Mouse (Mus musculus) liver, embryonic 14.5 days (tissue): Measurements from ENCODE around the gene Tvp23b. TPM values are rescaled to one million over a fixed set of nuclear protein-coding genes. Genes with fewer than 3 reads are reported as not detected.

Experiments
- ATAC-seq: fragments of 200-750 bp; cut with Nextera tagmentation; 2 replicates; pipeline ENCODE4 v1.8.0; 2017; ENCODE audit warnings: moderate number of reproducible peaks, mild to moderate bottlenecking, moderate library complexity; ENCODE audit not compliant: insufficient read depth
- DNase-seq, 3 experiments: peaks; one replicate each; pipeline ENCODE4 v3.0.0-alpha.2; 2012 to 2013; ENCODE audit warnings: low read depth in 3 of 3, low spot score in 3 of 3
- H3K27ac ChIP-seq: fragments of 300-500 bp; sonication (generic); 2 replicates; pipeline ENCODE4 v1.5.1; 2014; ENCODE audit warnings: moderate library complexity, mild to moderate bottlenecking, control low read depth, inconsistent platforms
- H3K27me3 ChIP-seq: fragments of 300-500 bp; sonication (generic); 2 replicates; pipeline ENCODE4 v1.6.1; 2014; ENCODE audit warnings: mild to moderate bottlenecking, low read length, moderate library complexity; ENCODE audit not compliant: control insufficient read depth, insufficient read depth
- H3K36me3 ChIP-seq: fragments of 300-500 bp; sonication (generic); replicated peaks from 2 replicates; pipeline ENCODE4 v1.6.1; 2014; ENCODE audit warnings: low read depth; ENCODE audit not compliant: control insufficient read depth, insufficient read depth
- H3K4me1 ChIP-seq, 2 experiments: fragments of 200-500 bp in 1 of 2; fragments of 300-500 bp in 1 of 2; sonication (generic) in 1 of 2; replicated peaks; 2 replicates each; pipeline ENCODE4 v1.6.1; 2012 to 2014; ENCODE audit warnings: antibody characterized with exemption in 1 of 2, inconsistent platforms in 1 of 2, low read length in 1 of 2; ENCODE audit not compliant: control insufficient read depth in 2 of 2, insufficient read depth in 2 of 2
- H3K4me2 ChIP-seq: fragments of 300-500 bp; sonication (generic); 2 replicates; pipeline ENCODE4 v1.6.1; 2014; ENCODE audit warnings: low read depth, mild to moderate bottlenecking, control low read depth, moderate library complexity
- H3K4me3 ChIP-seq, 2 experiments: fragments of 200-500 bp in 1 of 2; fragments of 300-500 bp in 1 of 2; sonication (generic) in 1 of 2; 2 replicates each; pipeline ENCODE4 v1.5.1; 2012 to 2014; ENCODE audit warnings: low read depth in 2 of 2, low read length in 2 of 2, mild to moderate bottlenecking in 2 of 2, control low read depth in 1 of 2, inconsistent platforms in 1 of 2, moderate library complexity in 1 of 2; ENCODE audit not compliant: insufficient read depth in 1 of 2
- H3K9ac ChIP-seq: fragments of 300-500 bp; sonication (generic); replicated peaks from 2 replicates; pipeline ENCODE4 v1.6.1; 2014; ENCODE audit warnings: mild to moderate bottlenecking, control low read depth, moderate library complexity
- H3K9me3 ChIP-seq: fragments of 300-500 bp; sonication (generic); 2 replicates; pipeline ENCODE4 v1.6.1; 2016; ENCODE audit warnings: low read length, mixed read lengths; ENCODE audit not compliant: control insufficient read depth
- CTCF ChIP-seq: IDR thresholded peaks from 2 replicates; pipeline ENCODE4 v1.5.1; 2016; ENCODE audit warnings: antibody characterized with exemption, low read depth, control low read depth
- EP300 ChIP-seq: IDR thresholded peaks from 2 replicates; pipeline ENCODE4 v1.6.1; 2016; ENCODE audit warnings: antibody characterized with exemption, low read depth
- WGBS: fragments of 180-500 bp; shearing (Covaris S2); extraction: QIAGEN DNeasy Blood & Tissue Kit; methylation state at CpG from one replicate; pipeline ENCODE4 v1.1.7; 2014; ENCODE audit not compliant: insufficient replicate concordance; 5-methylcytosine and 5-hydroxymethylcytosine counted together
- polyA plus RNA-seq, 2 experiments: library from polyadenylated mRNA; depleted of rRNA in 1 of 2; stranded (reverse) in 1 of 2; unstranded in 1 of 2; fragments of >200 nt; fragmentation: Nextera tagmentation in 1 of 2; extraction: Ambion mirVana in 1 of 2; gene quantifications; 2 replicates each; pipeline versions ENCODE4 v1.2.1 to v1.2.3; 2012 to 2014

Tvp23b gene
- polyA plus RNA-seq, 2 experiments: 12.9 to 25.3 TPM

DNA sequence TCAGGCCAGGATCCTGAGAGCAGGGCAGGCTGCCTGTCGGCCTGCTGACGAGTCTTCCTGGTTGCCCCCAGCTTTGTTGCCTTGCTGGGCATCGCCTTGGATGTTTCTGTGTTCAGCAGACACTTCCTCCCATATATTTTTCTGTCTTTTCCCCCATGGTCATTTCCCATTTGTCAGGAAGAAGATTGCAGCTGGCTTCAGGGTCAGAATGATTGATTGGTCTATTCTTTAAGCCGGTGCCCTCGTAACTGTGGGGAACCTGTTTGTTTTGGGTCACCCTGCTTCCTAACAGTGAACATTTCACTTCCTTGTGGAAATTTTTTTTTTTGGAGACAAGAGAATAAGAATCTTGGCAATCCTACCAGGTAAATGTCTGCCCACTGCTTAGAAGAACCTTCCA, 6.1 kb downstream of the Tvp23b start:
- Histone ChIP-seq H3K9me3 (no peaks in the 10 kb centered on the region), H3K4me3 (no peak overlapping the region), H3K36me3 (peaks cover 4% of the 10 kb centered on the region; the same call in 1 of the 2 replicates), H3K27ac (no peak overlapping the region), H3K4me1 (peaks cover 0 to 3% of the 10 kb centered on the region in 2 experiments; a peak in 2 of 4 replicates), H3K4me2 (no peak overlapping the region), H3K9ac (no peak overlapping the region), H3K27me3 (no peaks in the 10 kb centered on the region)
- WGBS: 76% methylated on average over 5 of the region's 5 CpGs
- no peak for ATAC-seq
- TF ChIP-seq CTCF (no peak), EP300 (no peak)
- no peak for DNase-seq

DNA sequence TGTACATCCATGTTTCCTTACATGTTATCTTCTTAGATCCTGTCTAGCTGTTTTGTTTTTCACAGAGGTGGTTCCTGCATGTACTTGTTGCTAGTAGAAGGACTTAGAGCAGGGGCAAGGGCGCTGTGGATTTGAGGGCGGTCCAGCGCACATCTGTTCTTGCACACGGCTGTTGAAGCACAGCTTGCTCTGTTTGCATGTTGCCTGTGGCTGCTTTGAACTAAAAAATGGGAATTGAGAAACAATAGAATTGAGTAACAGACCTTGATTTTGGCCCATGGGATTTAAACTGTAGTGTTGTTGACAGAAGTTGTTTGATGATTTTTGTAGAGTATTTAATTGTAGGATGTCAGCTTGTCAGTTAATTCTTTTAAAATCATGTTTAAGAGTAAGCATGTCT, 11.5 kb downstream of the Tvp23b start:
- Histone ChIP-seq H3K27me3 (no peaks in the 10 kb centered on the region), H3K4me2 (no peak overlapping the region), H3K9me3 (no peaks in the 10 kb centered on the region), H3K4me1 (no peaks in the 10 kb centered on the region), H3K9ac (no peak overlapping the region), H3K36me3 (peaks cover 6% of the 10 kb centered on the region), H3K27ac (no peak overlapping the region), H3K4me3 (no peak overlapping the region)
- DNase-seq (no peak), ATAC-seq (no peak)
- WGBS: 82% methylated on average over 4 of the region's 4 CpGs
- TF ChIP-seq CTCF (no peak), EP300 (no peak)

DNA sequence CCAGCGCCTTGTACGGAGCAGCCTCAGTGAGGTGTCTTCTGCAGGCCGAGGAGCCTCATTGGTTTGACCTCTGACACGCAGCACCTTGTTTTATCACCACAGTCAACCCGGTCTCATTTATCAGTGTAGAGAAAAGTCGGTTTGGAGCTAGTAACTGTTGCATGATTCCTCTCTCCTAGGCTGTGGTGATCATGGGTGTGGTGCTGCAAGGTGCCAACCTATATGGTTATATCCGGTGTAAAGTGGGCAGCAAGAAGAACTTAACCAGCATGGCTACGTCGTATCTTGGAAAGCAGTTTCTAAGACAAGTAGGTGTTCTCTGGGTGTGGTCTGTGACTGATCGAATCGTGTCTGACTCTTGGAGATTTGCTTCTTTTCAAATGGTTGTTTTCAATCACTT, 12.5 kb downstream of the Tvp23b start:
- Histone ChIP-seq H3K4me3 (no peak overlapping the region), H3K9me3 (no peaks in the 10 kb centered on the region), H3K27ac (no peak overlapping the region), H3K4me2 (no peak overlapping the region), H3K9ac (no peak overlapping the region), H3K27me3 (no peaks in the 10 kb centered on the region), H3K36me3 (peaks cover 2% of the 10 kb centered on the region), H3K4me1 (no peaks in the 10 kb centered on the region)
- TF ChIP-seq EP300: no peak
- TF ChIP-seq CTCF: no peak
- ATAC-seq (no peak), DNase-seq (no peak)
- WGBS: 72% methylated on average over 11 of the region's 11 CpGs

DNA sequence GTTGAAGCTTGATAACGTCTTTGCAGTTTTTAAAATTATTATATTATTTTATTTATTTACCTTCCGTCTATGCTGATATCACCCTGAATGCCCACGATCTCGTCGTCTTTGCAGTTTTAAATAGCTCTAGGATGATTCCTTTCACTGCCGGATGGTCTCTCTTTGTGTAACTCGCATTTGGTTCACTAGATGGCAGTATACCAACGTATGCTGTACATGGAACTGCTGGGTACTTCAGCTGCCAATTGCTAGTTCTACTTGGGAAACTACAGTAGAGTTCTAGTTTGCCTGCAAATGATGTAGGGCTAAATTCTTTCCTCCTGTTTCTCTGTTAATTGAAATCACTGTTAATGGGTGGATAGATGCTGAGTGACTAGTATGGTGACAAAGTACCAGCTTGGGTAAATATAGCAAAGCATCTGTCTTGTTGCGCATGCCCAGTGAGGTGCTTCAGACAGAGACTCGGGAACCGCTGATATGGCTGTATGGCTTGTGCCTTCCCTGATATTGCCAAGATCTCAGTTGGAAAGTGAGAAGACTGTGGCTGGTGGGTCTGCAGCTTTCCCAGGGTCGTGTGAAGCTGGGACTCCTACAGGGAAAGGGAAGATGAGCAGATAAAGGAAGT, 22.6 kb downstream of the Tvp23b start:
- Histone ChIP-seq H3K9ac (no peak overlapping the region), H3K36me3 (no peaks in the 10 kb centered on the region), H3K4me1 (no peaks in the 10 kb centered on the region), H3K9me3 (no peaks in the 10 kb centered on the region), H3K4me3 (no peak overlapping the region), H3K27ac (no peak overlapping the region), H3K27me3 (no peaks in the 10 kb centered on the region), H3K4me2 (no peak overlapping the region)
- WGBS: 28% methylated on average over 12 of the region's 12 CpGs
- DNase-seq (peak in 2 of 3 experiments; percentile 25 to 26), ATAC-seq (no peak)
- TF ChIP-seq EP300 (no peak), CTCF (peak; percentile 69)

DNA sequence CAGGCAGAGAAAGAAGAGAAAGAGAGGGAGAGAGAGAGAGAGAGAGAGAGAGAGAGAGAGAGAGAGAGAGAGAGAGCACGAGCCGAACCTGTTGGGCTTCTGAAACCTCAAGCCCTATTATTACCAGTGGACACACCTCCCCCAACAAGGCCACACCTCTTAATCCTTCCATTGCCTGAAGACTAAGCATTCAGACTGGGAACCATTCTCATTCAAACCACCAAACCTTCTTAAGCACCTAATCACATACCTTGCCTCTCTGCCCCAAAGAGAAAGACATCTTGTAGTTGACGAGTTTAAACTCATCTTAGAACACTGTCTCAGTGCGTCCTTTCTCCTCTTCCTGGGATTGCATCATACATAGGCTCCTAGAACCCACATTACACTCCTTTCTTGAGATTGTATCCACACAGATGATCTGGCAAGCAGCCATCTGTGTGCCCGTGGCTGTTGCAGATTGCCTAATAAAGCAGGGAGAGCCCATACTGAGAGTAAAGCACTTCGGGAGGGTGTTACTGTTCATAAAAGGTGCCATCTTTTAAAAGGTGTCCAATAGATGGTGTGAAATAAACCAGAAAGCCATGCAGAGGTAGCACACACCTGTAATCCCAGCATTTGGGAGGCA, 24.7 kb downstream of the Tvp23b start:
- Histone ChIP-seq H3K4me2 (no peak overlapping the region), H3K36me3 (no peaks in the 10 kb centered on the region), H3K4me3 (no peak overlapping the region), H3K9ac (no peak overlapping the region), H3K4me1 (no peaks in the 10 kb centered on the region), H3K27me3 (no peaks in the 10 kb centered on the region), H3K27ac (no peak overlapping the region), H3K9me3 (no peaks in the 10 kb centered on the region)
- no peak for DNase-seq
- TF ChIP-seq CTCF: no peak
- TF ChIP-seq EP300: no peak
- 57% methylated on average over 6 of the region's 6 CpGs for WGBS
- no peak for ATAC-seq
